11 mouse cellular contexts compared by ENCODE assay signal in genomic region chr2:164403396-164404081, GRCm38 (mm10). TPM values are rescaled to one million over a fixed set of nuclear protein-coding genes. Genes with fewer than 3 reads are reported as not detected.
DNase-seq lines count a peak whose midpoint lies in the region; ATAC-seq lines count a peak whose summit lies in the region.
"Had no signal": no experiment of that assay in that cellular context is flagged by ENCODE, and none has a peak within 500 bp of the region (broad histone marks: within the 10 kb centered on the region; RNA-seq: fewer than 3 reads in every experiment).

No protein-coding gene starts in this region.

- intact Hi-C loops in heart, postnatal 14 days (cut with DNase I), result loop anchor here (10.0 kb wide), 1 partner anchor 269 kb away; no protein-coding TSS in a partner anchor

- ATAC-seq in neural tube, embryonic 12.5 days (ENCODE audit: low FRiP score, low read depth), result no peak
- ATAC-seq in limb, embryonic 12.5 days (ENCODE audit: insufficient number of reproducible peaks, insufficient read depth, low FRiP score, low TSS enrichment, low read depth), result peak; percentile 44; the same call in 1 of the 2 replicates
- peak; percentile 9; the same call in 1 of the 2 replicates for ATAC-seq in neural tube, embryonic 14.5 days (ENCODE audit: low read depth)

- no peak for DNase-seq in heart, embryonic 10.5 days (ENCODE audit: low spot score)
- DNase-seq in heart, postnatal 14 days, result no peak
- DNase-seq in neural tube, embryonic 10.5 days (ENCODE audit: extremely low spot score, low spot score), result no peak
- no peak for DNase-seq in spleen, postnatal 14 days (ENCODE audit: low spot score in 2 of 2)
- DNase-seq in kidney, adult 8-10 months, result no peak

- H3K9ac ChIP-seq in neural tube, embryonic 12.5 days, result no peak overlapping the region
- peak overlapping the region; percentile 57 for H3K9ac ChIP-seq in limb, embryonic 12.5 days (replicated peaks)
- no peak overlapping the region for H3K9ac ChIP-seq in neural tube, embryonic 14.5 days (replicated peaks; ENCODE audit: low read depth, low read length)
- H3K9ac ChIP-seq: liver, embryonic 12.5 days had no signal

- H3K27ac ChIP-seq in heart, embryonic 10.5 days, result no peak overlapping the region
- no peak overlapping the region for H3K27ac ChIP-seq in neural tube, embryonic 12.5 days
- H3K27ac ChIP-seq in limb, embryonic 12.5 days, result peak overlapping the region; percentile 70
- H3K27ac ChIP-seq in neural tube, embryonic 14.5 days (ENCODE audit: low read depth, low read length), result no peak overlapping the region
- H3K27ac ChIP-seq: forebrain, embryonic 10.5 days; liver, embryonic 12.5 days had no signal

- H3K27me3 ChIP-seq in heart, embryonic 10.5 days (ENCODE audit: insufficient read depth, poor library complexity, severe bottlenecking), result peaks cover 100% of the 10 kb centered on the region
- H3K27me3 ChIP-seq in neural tube, embryonic 12.5 days (replicated peaks), result peaks cover 96% of the 10 kb centered on the region
- peaks cover 98% of the 10 kb centered on the region for H3K27me3 ChIP-seq in limb, embryonic 12.5 days
- peaks cover 81% of the 10 kb centered on the region for H3K27me3 ChIP-seq in neural tube, embryonic 14.5 days (ENCODE audit: control insufficient read depth, insufficient read depth, low read length)

- peaks cover 45% of the 10 kb centered on the region for H3K4me1 ChIP-seq in heart, embryonic 10.5 days
- H3K4me1 ChIP-seq in neural tube, embryonic 12.5 days, result peaks cover 11% of the 10 kb centered on the region; the same call in 1 of the 2 replicates
- H3K4me1 ChIP-seq in limb, embryonic 12.5 days (replicated peaks), result peaks cover 40% of the 10 kb centered on the region
- peaks cover 11% of the 10 kb centered on the region; the same call in 1 of the 2 replicates for H3K4me1 ChIP-seq in neural tube, embryonic 14.5 days (ENCODE audit: control insufficient read depth, insufficient read depth, low read length)
- H3K4me1 ChIP-seq: liver, embryonic 12.5 days had no signal

- no peaks in the 10 kb centered on the region for H3K9me3 ChIP-seq in heart, embryonic 10.5 days
- no peaks in the 10 kb centered on the region for H3K9me3 ChIP-seq in neural tube, embryonic 12.5 days
- H3K9me3 ChIP-seq in limb, embryonic 12.5 days, result 0 out of 2 replicates have a peak, but pooled peaks cover 5% of the 10 kb centered on the region
- no peaks in the 10 kb centered on the region for H3K9me3 ChIP-seq in neural tube, embryonic 14.5 days (ENCODE audit: control insufficient read depth, low read length)
- H3K9me3 ChIP-seq: liver, embryonic 12.5 days had no signal

- peak overlapping the region; percentile 58 for H3K4me2 ChIP-seq in neural tube, embryonic 12.5 days (replicated peaks)
- peak overlapping the region; percentile 72 for H3K4me2 ChIP-seq in limb, embryonic 12.5 days
- no peak overlapping the region for H3K4me2 ChIP-seq in neural tube, embryonic 14.5 days (ENCODE audit: low read depth, low read length)

- WGBS in heart, embryonic 10.5 days, result 11% methylated on average over 14 of the region's 14 CpGs
- 12% methylated on average over 14 of the region's 14 CpGs for WGBS in neural tube, embryonic 12.5 days
- 5% methylated on average over 14 of the region's 14 CpGs for WGBS in limb, embryonic 12.5 days
- WGBS in neural tube, embryonic 14.5 days, result 16% methylated on average over 14 of the region's 14 CpGs

- H3K36me3 ChIP-seq in heart, embryonic 10.5 days, result no peaks in the 10 kb centered on the region
- H3K36me3 ChIP-seq in neural tube, embryonic 12.5 days, result no peaks in the 10 kb centered on the region
- peaks cover 3% of the 10 kb centered on the region; the same call in 1 of the 2 replicates for H3K36me3 ChIP-seq in limb, embryonic 12.5 days
- H3K36me3 ChIP-seq in neural tube, embryonic 14.5 days (ENCODE audit: control insufficient read depth, insufficient read depth, low read length), result no peaks in the 10 kb centered on the region
- H3K36me3 ChIP-seq: forebrain, embryonic 10.5 days; liver, embryonic 12.5 days had no signal

- peak overlapping the region; percentile 59; the same call in 1 of the 2 replicates for H3K4me3 ChIP-seq in heart, embryonic 10.5 days
- no peak overlapping the region for H3K4me3 ChIP-seq in neural tube, embryonic 12.5 days
- peak overlapping the region; percentile 46 for H3K4me3 ChIP-seq in limb, embryonic 12.5 days (replicated peaks)
- no peak overlapping the region for H3K4me3 ChIP-seq in neural tube, embryonic 14.5 days (ENCODE audit: low read depth, low read length)

RNA-seq across cellular contexts. Expression of gene Rbpjl, which starts 0.6 kb away (rescaled TPM):
- 0.02 and 0.08 TPM in 2 replicates for polyA plus RNA-seq in heart, embryonic 10.5 days (2016; fragmentation: Nextera tagmentation; extraction: Ambion mirVana)
- not detected for total RNA-seq in heart, postnatal 14 days (2021)
- polyA plus RNA-seq in neural tube, embryonic 12.5 days (2016; fragmentation: Nextera tagmentation; extraction: Ambion mirVana), result 0.13 and 0.18 TPM in 2 replicates
- polyA plus RNA-seq in limb, embryonic 12.5 days (2016; fragmentation: Nextera tagmentation; extraction: Ambion mirVana), result 0.40 and 0.55 TPM in 2 replicates
- polyA plus RNA-seq in neural tube, embryonic 14.5 days (2014; fragmentation: Nextera tagmentation; extraction: Ambion mirVana), result 0.11 and 0.17 TPM in 2 replicates
- polyA plus RNA-seq: forebrain, embryonic 10.5 days; kidney, embryonic 14.5 days; liver, embryonic 12.5 days had no signal

RNA-seq across cellular contexts. Expression of gene Matn4, which starts 1.4 kb away (rescaled TPM):
- 0.76 and 1.2 TPM in 2 replicates for polyA plus RNA-seq in heart, embryonic 10.5 days (2016; fragmentation: Nextera tagmentation; extraction: Ambion mirVana)
- 1 to 10 TPM; 1.2 to 1.5 TPM for total RNA-seq in heart, postnatal 14 days (2021)
- 8.2 and 9.0 TPM in 2 replicates for polyA plus RNA-seq in neural tube, embryonic 12.5 days (2016; fragmentation: Nextera tagmentation; extraction: Ambion mirVana)
- polyA plus RNA-seq in limb, embryonic 12.5 days (2016; fragmentation: Nextera tagmentation; extraction: Ambion mirVana), result 50.5 and 78.0 TPM in 2 replicates
- 0.36 and 0.82 TPM in 2 replicates for polyA plus RNA-seq in neural tube, embryonic 14.5 days (2014; fragmentation: Nextera tagmentation; extraction: Ambion mirVana)
- polyA plus RNA-seq: forebrain, embryonic 10.5 days had no signal

RNA-seq across cellular contexts. Expression of gene Slpi, which starts 14.6 kb away (rescaled TPM):
- polyA plus RNA-seq in heart, embryonic 10.5 days (2016; fragmentation: Nextera tagmentation; extraction: Ambion mirVana), result 0.92 TPM in 1 of 2 replicates, not detected in the other
- total RNA-seq in heart, postnatal 14 days (2021), result 1 to 10 TPM; 1.4 to 3.6 TPM
- 0.28 TPM in 1 of 2 replicates, not detected in the other for polyA plus RNA-seq in neural tube, embryonic 12.5 days (2016; fragmentation: Nextera tagmentation; extraction: Ambion mirVana)
- polyA plus RNA-seq in limb, embryonic 12.5 days (2016; fragmentation: Nextera tagmentation; extraction: Ambion mirVana), result 1.2 and 2.5 TPM in 2 replicates
- not detected in 2 replicates for polyA plus RNA-seq in neural tube, embryonic 14.5 days (2014; fragmentation: Nextera tagmentation; extraction: Ambion mirVana)
- polyA plus RNA-seq: kidney, embryonic 14.5 days had no signal

RNA-seq across cellular contexts. Expression of gene Sdc4, which starts 40.1 kb away (rescaled TPM):
- polyA plus RNA-seq in heart, embryonic 10.5 days (2016; fragmentation: Nextera tagmentation; extraction: Ambion mirVana), result 37.3 and 37.8 TPM in 2 replicates
- 10 to 100 TPM; 20.0 to 27.0 TPM for total RNA-seq in heart, postnatal 14 days (2021)
- polyA plus RNA-seq in neural tube, embryonic 12.5 days (2016; fragmentation: Nextera tagmentation; extraction: Ambion mirVana), result 9.7 and 11.7 TPM in 2 replicates
- polyA plus RNA-seq in limb, embryonic 12.5 days (2016; fragmentation: Nextera tagmentation; extraction: Ambion mirVana), result 34.3 and 36.5 TPM in 2 replicates
- 3.6 and 7.1 TPM in 2 replicates for polyA plus RNA-seq in neural tube, embryonic 14.5 days (2014; fragmentation: Nextera tagmentation; extraction: Ambion mirVana)

RNA-seq across cellular contexts. Expression of gene Sys1, which starts 53.2 kb away (rescaled TPM):
- 41.2 and 52.5 TPM in 2 replicates for polyA plus RNA-seq in heart, embryonic 10.5 days (2016; fragmentation: Nextera tagmentation; extraction: Ambion mirVana)
- 10 to 100 TPM; 21.2 to 21.9 TPM for total RNA-seq in heart, postnatal 14 days (2021)
- 72.8 and 82.7 TPM in 2 replicates for polyA plus RNA-seq in neural tube, embryonic 12.5 days (2016; fragmentation: Nextera tagmentation; extraction: Ambion mirVana)
- polyA plus RNA-seq in limb, embryonic 12.5 days (2016; fragmentation: Nextera tagmentation; extraction: Ambion mirVana), result 55.2 and 59.2 TPM in 2 replicates
- 88.9 and 96.3 TPM in 2 replicates for polyA plus RNA-seq in neural tube, embryonic 14.5 days (2014; fragmentation: Nextera tagmentation; extraction: Ambion mirVana)

Comparison
In these comparisons a context has a peak if more than half of its experiments do, and no peak if none do; other contexts are left out.
1. H3K4me3 ChIP-seq: peak in heart, embryonic 10.5 days (single experiment) and limb, embryonic 12.5 days (single experiment); none in neural tube, embryonic 12.5 days (single experiment) and neural tube, embryonic 14.5 days (single experiment).